18 mouse cellular contexts compared by ENCODE assay signal in the genomic region with DNA sequence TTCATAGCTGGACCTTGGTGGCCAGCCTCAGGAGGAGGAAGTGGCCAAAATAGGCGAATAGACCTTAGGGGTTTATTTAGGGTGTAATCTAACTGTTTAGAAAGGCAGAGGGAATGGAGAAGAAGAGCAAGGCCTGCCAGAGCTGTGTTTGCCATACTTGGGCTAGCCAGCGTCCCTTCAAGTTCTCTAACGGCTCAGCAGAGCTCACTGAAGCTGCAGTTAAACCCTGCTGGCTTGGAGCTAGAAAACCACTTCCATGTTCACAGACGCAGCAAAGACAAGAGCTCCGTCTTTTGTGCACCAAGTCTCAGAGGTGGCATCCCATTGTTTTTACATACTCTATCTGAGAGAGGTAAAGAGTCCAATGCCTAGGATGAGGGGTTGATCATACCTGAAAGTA. TPM values are rescaled to one million over a fixed set of nuclear protein-coding genes. Genes with fewer than 3 reads are reported as not detected.
"Had no signal": no experiment of that assay in that cellular context is flagged by ENCODE, and none has a peak within 500 bp of the region (broad histone marks: within the 10 kb centered on the region; RNA-seq: fewer than 3 reads in every experiment).

No protein-coding gene starts in this region.

- H3K27me3 ChIP-seq: limb, embryonic 12.5 days; liver, embryonic 13.5 days; lung, embryonic 15.5 days; megakaryocyte, embryonic 14.5 days; midbrain, embryonic 15.5 days had no signal

- DNase-seq: kidney, adult 11 months; kidney, adult 9 months; kidney, postnatal 36 days; liver; liver, embryonic 13.5 days; liver, postnatal 0 days; lung, postnatal 14 days; right cerebral cortex, postnatal 4 days; spleen, adult 18-20 months; thymus, postnatal 25 days had no signal

- H3K4me1 ChIP-seq: limb, embryonic 12.5 days; lung, embryonic 15.5 days; megakaryocyte, embryonic 14.5 days; midbrain, embryonic 15.5 days had no signal

- H3K9me3 ChIP-seq: limb, embryonic 12.5 days; liver, embryonic 13.5 days; lung, embryonic 15.5 days; megakaryocyte, embryonic 14.5 days; midbrain, embryonic 15.5 days had no signal

- H3K4me2 ChIP-seq: limb, embryonic 12.5 days; liver, embryonic 13.5 days; lung, embryonic 15.5 days; midbrain, embryonic 11.5 days; midbrain, embryonic 15.5 days had no signal

- H3K4me3 ChIP-seq: limb, embryonic 12.5 days; liver, embryonic 13.5 days; lung, embryonic 15.5 days; megakaryocyte, embryonic 14.5 days; midbrain, embryonic 15.5 days had no signal

- H3K9ac ChIP-seq: limb, embryonic 12.5 days; liver, embryonic 13.5 days; liver, postnatal 0 days; lung, embryonic 15.5 days; midbrain, embryonic 15.5 days had no signal

- ATAC-seq: liver, postnatal 0 days had no signal

- H3K27ac ChIP-seq: kidney, postnatal 0 days; limb, embryonic 12.5 days; liver, embryonic 13.5 days; lung, embryonic 15.5 days; macrophage; midbrain, embryonic 15.5 days had no signal

- H3K36me3 ChIP-seq: limb, embryonic 12.5 days; liver, embryonic 13.5 days; lung, embryonic 15.5 days; midbrain, embryonic 15.5 days had no signal

RNA-seq across cellular contexts. Expression of gene Txk, which starts 2.4 kb away (rescaled TPM):
- total RNA-seq: layer of hippocampus, adult 18-20 months had no signal
- polyA plus RNA-seq: limb, embryonic 12.5 days; liver, embryonic 13.5 days; midbrain, embryonic 11.5 days had no signal
